Mouse (Mus musculus): ENCODE measurements around the gene Pick1. TPM values are rescaled to one million over a fixed set of nuclear protein-coding genes. Genes with fewer than 3 reads are reported as not detected.
A peak's percentile ranks its signal among the peaks of the same experiment; 100 is the strongest.

Gene Pick1
- polyA plus RNA-seq, 1 experiment = 9.5 TPM

DNA sequence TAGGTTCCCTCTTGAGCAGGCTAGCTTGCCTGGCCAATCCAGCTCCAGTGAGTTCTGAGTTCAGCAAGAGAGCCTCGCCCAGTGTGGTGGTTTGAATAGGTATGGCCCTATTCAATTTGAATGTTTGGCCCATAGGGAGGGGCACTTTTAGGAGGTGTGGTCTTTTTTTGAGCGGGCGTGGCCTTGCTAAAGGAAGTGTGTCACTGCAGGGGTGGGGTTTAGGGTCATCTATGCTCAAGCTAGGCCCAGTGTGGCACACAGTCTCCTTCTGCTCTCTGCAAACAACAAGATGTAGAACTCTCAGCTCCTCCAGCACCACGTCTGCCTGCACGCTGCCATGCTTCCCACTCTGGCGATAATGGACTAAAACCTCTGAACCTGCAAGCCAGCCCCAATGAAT lies 34.8 kb downstream of the Pick1 start:
- Histone ChIP-seq H3K4me1 (peaks cover 19% of the 10 kb centered on the region), H3K36me3 (replicated peaks; ENCODE audit: low read length) (no peaks in the 10 kb centered on the region), H3K4me3 (replicated peaks) (no peak overlapping the region), H3K9me3 (peaks cover 18% of the 10 kb centered on the region), H3K27me3 (replicated peaks) (peaks cover 92% of the 10 kb centered on the region)
- TF ChIP-seq FLI1 (IDR thresholded peaks at IDR 0.05; ENCODE audit: low read length) (no peak), GATA1 (IDR thresholded peaks at IDR 0.05; ENCODE audit: borderline replicate concordance, low read length) (no peak)

DNA sequence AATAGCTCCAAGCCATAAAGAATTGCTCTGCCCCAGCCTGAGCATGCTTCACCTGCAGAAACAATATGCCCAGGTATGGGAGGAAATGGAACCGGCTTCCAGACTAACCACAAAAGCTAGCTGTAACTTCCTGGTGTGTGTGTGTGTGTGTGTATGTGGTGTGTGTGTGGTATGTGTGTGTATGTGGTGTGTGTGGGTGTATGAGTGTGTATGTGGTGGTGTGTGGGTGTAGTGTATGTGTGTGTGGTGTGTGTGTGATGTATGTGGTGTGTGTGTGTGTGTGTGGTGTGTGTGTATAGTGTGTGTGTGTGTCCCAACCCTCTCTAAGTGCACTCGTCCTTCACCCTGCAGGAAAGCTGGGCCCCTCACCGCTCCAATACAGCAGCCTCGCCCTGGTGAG lies 36.4 kb downstream of the Pick1 start:
- peaks cover 18% of the 10 kb centered on the region for H3K9me3 ChIP-seq
- peaks cover 30% of the 10 kb centered on the region for H3K4me1 ChIP-seq
- peaks cover 75% of the 10 kb centered on the region for H3K27me3 ChIP-seq (replicated peaks)
- TF ChIP-seq GATA1 (IDR thresholded peaks at IDR 0.05; ENCODE audit: borderline replicate concordance, low read length) = no peak
- TF ChIP-seq FLI1 (IDR thresholded peaks at IDR 0.05; ENCODE audit: low read length) = no peak
- H3K36me3 ChIP-seq (replicated peaks; ENCODE audit: low read length) = no peaks in the 10 kb centered on the region
- no peak overlapping the region for H3K4me3 ChIP-seq (replicated peaks)

DNA sequence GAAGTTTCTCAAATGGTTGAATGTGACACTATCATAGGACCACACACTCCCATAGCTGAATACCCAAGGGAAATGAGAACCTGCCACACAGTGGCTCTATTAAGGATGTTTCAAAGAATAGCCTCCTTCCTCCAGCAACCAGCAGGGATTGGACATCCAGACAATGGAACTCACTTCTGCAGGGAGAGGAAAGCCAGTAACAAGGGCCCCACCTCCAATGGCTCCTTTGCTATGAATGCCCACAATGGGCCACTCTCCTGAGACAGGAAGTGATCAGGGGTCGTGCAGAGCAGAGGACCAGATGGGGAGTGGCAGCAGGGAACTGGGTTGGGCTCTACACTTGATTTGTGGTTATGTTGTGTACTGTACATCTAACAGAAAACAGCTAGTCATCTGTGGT lies 39.5 kb downstream of the Pick1 start:
- Histone ChIP-seq H3K36me3 (replicated peaks; ENCODE audit: low read length) (no peaks in the 10 kb centered on the region), H3K27me3 (replicated peaks) (peaks cover 62% of the 10 kb centered on the region), H3K9me3 (peaks cover 11% of the 10 kb centered on the region), H3K4me3 (replicated peaks) (no peak overlapping the region), H3K4me1 (peaks cover 32% of the 10 kb centered on the region)
- TF ChIP-seq FLI1 (IDR thresholded peaks at IDR 0.05; ENCODE audit: low read length) (no peak), GATA1 (IDR thresholded peaks at IDR 0.05; ENCODE audit: borderline replicate concordance, low read length) (no peak)

DNA sequence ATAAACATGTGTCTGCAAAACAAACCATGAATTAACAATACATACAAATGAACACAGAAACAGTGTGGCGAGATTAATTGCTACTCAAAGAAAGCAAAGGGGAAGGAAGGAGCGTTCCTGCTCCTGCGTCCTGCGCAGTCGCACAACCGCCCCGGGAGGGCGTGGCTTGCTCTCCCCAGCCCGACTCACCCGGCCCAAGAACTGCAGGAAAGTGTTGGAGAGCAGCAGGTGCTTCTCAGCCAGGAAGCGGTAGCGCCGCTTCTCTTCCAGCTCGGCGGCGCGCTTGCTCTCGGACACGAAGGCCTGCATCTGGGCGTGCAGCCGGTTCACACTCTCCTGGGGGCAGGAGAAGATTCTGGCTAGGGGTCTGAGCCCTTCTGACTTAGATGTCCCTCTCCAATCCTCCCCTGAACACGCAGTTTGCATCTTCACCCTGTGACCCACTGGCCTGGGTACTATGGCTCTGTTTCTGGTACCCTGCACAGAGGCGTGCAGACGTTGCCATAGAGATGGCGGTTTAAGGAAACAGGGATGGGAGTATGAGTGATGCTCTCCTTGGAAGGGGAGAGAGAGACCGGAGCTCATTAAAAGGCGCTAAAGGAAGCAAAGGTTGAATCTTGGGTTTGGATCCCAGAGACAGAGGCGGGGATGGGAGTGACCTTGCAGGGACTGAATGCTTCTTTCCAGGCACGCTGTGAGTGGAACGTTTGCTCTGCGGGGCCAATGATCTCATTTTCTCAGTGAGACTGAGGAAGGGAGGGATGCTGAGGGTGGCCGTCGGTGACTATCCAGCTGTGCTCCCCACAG lies 41.5 kb downstream of the Pick1 start:
- peaks cover 53% of the 10 kb centered on the region for H3K27me3 ChIP-seq (replicated peaks)
- TF ChIP-seq FLI1 (IDR thresholded peaks at IDR 0.05; ENCODE audit: low read length) = no peak
- no peak for TF ChIP-seq GATA1 (IDR thresholded peaks at IDR 0.05; ENCODE audit: borderline replicate concordance, low read length)
- H3K36me3 ChIP-seq (replicated peaks; ENCODE audit: low read length) = no peaks in the 10 kb centered on the region
- no peaks in the 10 kb centered on the region for H3K9me3 ChIP-seq
- peak overlapping the region; percentile 90 for H3K4me3 ChIP-seq (replicated peaks)
- H3K4me1 ChIP-seq = peaks cover 35% of the 10 kb centered on the region

DNA sequence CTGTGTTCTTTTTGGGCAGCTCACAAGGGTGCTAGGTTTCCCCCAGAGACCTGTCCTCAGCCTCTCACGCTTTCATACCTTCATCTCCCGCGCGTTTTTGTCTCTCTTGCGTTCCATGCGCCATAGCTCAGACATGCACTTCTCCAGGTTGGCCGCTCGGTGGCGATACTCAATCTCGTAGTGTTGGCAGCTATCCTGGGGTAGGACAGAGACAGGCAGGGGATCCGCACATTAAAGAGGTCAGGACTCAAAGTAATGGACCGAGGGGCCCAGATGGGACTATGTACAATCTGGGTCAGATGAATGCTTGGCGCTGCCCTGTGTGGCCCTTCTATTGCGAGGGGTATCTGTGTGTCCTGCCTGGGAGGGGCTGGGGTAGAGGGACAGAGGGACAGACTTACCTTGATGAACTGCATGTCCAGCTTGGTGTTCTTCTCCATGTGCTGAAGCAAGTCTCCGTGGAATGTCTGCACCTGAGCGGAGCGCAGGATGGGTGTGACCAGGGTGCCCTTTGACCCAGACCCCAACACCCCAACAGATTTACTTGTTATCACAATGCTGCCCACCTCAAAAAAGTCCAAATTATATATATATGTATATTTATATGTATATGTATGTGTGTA lies 42.3 kb downstream of the Pick1 start:
- no peak for TF ChIP-seq GATA1 (IDR thresholded peaks at IDR 0.05; ENCODE audit: borderline replicate concordance, low read length)
- TF ChIP-seq FLI1 (IDR thresholded peaks at IDR 0.05; ENCODE audit: low read length) = no peak
- peak overlapping the region; percentile 90 for H3K4me3 ChIP-seq (replicated peaks)
- no peaks in the 10 kb centered on the region for H3K36me3 ChIP-seq (replicated peaks; ENCODE audit: low read length)
- peaks cover 48% of the 10 kb centered on the region for H3K27me3 ChIP-seq (replicated peaks)
- no peaks in the 10 kb centered on the region for H3K9me3 ChIP-seq
- peaks cover 35% of the 10 kb centered on the region for H3K4me1 ChIP-seq

DNA sequence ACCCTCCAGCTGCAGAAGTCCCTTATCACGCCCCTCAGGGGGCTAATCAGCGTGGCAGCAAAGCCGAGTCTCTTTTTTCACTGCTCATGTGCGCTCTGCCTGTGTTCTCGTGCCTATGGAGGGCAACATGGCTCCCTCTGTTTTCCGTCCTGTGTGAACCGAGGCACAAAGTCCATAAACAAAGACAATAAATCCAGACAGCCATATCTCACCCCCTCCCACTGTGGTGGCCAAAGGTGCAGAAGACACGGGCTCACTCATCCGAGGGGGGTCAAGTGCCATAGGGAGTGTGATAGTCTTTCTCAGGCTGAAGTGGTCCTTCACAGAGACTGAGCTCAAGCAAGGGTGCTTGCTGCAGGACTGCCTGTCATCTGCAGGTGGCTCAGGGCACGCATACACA lies 44.0 kb downstream of the Pick1 start:
- Histone ChIP-seq H3K36me3 (replicated peaks; ENCODE audit: low read length) (no peaks in the 10 kb centered on the region), H3K4me3 (replicated peaks) (no peak overlapping the region), H3K4me1 (peaks cover 40% of the 10 kb centered on the region), H3K9me3 (peaks cover 6% of the 10 kb centered on the region), H3K27me3 (replicated peaks) (peaks cover 31% of the 10 kb centered on the region)
- TF ChIP-seq FLI1 (IDR thresholded peaks at IDR 0.05; ENCODE audit: low read length) (no peak), GATA1 (IDR thresholded peaks at IDR 0.05; ENCODE audit: borderline replicate concordance, low read length) (no peak)

DNA sequence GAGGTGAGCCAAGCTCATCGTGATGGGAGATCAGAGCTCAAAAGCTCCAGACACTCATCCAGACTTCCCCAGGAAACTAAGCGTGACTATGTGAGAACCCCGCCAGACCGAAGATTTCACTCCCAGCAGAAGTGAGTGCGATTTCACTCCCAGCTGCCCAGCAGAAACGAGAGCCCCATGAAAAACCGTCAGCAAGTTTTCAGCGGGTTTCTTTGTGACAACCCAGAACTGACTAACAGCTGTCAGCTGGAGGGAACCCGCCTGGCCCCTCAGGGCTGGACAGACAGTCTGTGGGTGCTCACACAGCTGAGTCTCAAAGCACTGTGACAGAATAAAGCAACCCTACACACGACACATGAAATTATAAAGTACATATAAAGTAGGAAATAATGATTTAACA lies 48.8 kb downstream of the Pick1 start:
- TF ChIP-seq FLI1 (IDR thresholded peaks at IDR 0.05; ENCODE audit: low read length) (no peak), GATA1 (IDR thresholded peaks at IDR 0.05; ENCODE audit: borderline replicate concordance, low read length) (no peak)
- H3K4me1 ChIP-seq = peaks cover 32% of the 10 kb centered on the region
- H3K27me3 ChIP-seq (replicated peaks) = peaks cover 20% of the 10 kb centered on the region
- H3K36me3 ChIP-seq (replicated peaks; ENCODE audit: low read length) = no peaks in the 10 kb centered on the region
- no peak overlapping the region for H3K4me3 ChIP-seq (replicated peaks)
- H3K9me3 ChIP-seq = peaks cover 14% of the 10 kb centered on the region

DNA sequence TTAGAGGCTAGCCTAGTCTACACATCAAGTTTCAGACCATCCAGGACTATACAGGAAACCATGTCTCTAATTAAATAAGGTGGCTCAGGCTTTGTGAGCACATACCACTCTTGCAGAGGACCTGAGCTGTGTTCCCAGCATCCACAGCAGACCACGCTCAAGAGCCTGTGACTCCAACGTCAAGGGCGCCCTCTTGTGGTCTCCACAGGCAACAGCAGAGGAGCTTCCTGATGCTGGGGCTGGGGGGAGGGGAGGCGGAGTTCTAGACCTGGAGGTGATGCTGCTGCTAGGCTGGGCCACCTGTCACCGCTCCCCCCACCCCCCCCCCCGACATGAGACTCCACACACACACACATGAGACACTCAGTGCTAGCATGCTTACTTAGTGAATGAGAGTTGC lies 51.2 kb downstream of the Pick1 start:
- no peak overlapping the region for H3K4me3 ChIP-seq (replicated peaks)
- peaks cover 11% of the 10 kb centered on the region for H3K27me3 ChIP-seq (replicated peaks)
- peaks cover under 1% of the 10 kb centered on the region for H3K36me3 ChIP-seq (replicated peaks; ENCODE audit: low read length)
- H3K9me3 ChIP-seq = peaks cover 14% of the 10 kb centered on the region
- no peak for TF ChIP-seq GATA1 (IDR thresholded peaks at IDR 0.05; ENCODE audit: borderline replicate concordance, low read length)
- H3K4me1 ChIP-seq = peaks cover 24% of the 10 kb centered on the region

DNA sequence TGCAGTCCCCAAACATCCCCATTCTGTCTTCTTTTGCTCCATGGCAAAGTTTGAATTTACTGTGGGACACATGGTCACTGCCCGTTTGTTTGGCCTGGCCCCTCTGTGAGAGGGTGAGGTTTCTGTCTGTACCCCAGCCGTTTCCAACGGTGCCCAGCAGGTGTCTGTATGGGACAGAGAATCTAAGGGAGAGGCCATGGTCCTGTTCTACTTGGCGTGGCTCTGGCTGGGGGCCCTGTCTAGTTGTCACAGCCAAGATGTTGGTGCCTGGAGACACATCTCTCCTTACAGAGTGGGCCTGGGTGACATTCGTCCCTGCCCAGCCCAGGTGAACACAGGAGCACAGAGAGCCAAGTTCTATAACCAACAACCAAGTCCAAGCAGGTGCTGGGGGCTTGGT lies 51.9 kb downstream of the Pick1 start:
- H3K4me1 ChIP-seq = peaks cover 24% of the 10 kb centered on the region
- H3K9me3 ChIP-seq = peaks cover 14% of the 10 kb centered on the region
- peaks cover 9% of the 10 kb centered on the region for H3K27me3 ChIP-seq (replicated peaks)
- TF ChIP-seq FLI1 (IDR thresholded peaks at IDR 0.05; ENCODE audit: low read length) (no peak), GATA1 (IDR thresholded peaks at IDR 0.05; ENCODE audit: borderline replicate concordance, low read length) (no peak)
- peaks cover 7% of the 10 kb centered on the region for H3K36me3 ChIP-seq (replicated peaks; ENCODE audit: low read length)
- H3K4me3 ChIP-seq (replicated peaks) = no peak overlapping the region

DNA sequence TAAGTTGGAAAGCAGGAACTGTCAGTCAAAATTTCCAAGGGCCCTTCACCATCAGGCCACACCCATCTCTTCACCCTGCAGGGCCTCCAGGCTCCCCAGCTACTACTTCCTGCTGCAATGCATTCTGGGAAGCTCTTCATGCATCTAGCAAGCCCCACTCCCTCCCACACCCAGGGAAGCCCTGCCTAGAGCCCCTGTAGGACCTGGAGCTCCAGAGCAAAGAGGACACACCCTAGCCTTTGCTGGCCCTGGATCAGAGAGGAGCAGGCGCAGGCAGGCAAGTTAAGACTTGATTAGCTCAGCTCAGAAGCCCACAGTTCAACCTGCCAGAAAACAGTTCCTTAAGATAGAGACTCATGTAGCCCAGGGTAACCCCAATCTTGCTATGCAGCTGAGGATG lies 52.4 kb downstream of the Pick1 start:
- Histone ChIP-seq H3K4me3 (replicated peaks) (peak overlapping the region; percentile 46), H3K4me1 (peaks cover 24% of the 10 kb centered on the region), H3K9me3 (peaks cover 14% of the 10 kb centered on the region), H3K27me3 (replicated peaks) (peaks cover 6% of the 10 kb centered on the region), H3K36me3 (replicated peaks; ENCODE audit: low read length) (peaks cover 13% of the 10 kb centered on the region)
- no peak for TF ChIP-seq FLI1 (IDR thresholded peaks at IDR 0.05; ENCODE audit: low read length)
- TF ChIP-seq GATA1 (IDR thresholded peaks at IDR 0.05; ENCODE audit: borderline replicate concordance, low read length) = no peak

All from megakaryocyte, embryonic 14.5 days (primary cell).